Mouse (Mus musculus) hindlimb bud, embryonic 11.5 days (tissue): Measurements from ENCODE around the gene Appl1.

Source experiments
- DNase-seq: peaks from one replicate; pipeline ENCODE4 v3.0.0-alpha.2; 2012; ENCODE audit warnings: low read depth, low spot score; ENCODE audit errors: extremely low spot score

The Appl1 gene

DNA sequence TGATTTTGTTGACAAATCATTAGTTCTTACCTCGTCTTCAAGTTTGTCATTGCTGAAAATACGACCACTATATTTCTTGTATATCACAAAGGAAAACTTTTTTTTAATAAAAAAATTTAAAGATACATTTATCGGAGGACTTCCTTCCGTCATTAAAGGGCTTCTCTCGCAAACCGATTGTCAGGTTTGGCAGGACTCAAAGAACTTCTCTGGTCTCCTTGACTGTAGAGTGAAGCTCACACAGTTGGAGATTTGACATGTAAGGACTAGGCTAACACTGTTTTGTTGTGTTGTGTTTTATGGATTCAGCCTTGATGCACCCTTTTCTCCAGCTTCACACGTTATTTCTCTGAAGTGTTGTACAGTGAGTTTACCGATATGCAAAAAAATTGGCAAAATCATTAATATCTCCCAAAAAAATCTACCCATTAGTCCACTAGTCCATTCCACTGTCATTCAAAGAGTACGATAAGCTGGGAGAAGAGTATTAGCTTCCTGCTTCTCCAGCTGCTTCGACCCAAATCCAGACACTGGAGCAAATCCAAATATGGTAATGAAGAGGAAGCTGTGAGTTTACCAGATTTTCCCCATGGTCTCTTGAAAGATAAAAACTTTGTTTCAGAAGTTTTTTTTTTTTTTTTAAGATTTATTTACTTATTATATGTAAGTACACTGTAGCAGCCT is at the start of gene Appl1:
Gene Appl1, minus strand, starts transcription at position 127 of the 684 bp plus-strand sequence.
- no peak for DNase-seq

DNA sequence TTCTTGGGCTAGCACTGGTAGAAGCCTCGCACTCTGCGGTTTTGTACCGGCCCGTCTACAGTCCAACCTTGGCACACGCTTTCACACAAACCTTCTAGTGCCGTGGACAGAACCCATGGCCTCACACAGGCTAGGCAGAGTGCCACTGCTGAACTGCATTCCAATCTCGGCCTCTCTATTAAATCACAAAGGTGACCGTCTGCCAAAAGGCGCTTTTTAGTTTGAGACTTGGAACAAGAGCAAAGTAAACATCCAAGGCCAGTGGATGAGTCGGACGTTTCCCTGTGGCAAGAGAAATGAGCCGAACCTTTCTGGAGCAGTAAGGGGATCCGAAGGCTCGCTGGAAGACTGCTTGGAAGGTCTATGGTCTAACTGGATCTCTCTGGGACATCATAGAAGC is 48.8 kb upstream of the Appl1 start:
- no peak for DNase-seq

DNA sequence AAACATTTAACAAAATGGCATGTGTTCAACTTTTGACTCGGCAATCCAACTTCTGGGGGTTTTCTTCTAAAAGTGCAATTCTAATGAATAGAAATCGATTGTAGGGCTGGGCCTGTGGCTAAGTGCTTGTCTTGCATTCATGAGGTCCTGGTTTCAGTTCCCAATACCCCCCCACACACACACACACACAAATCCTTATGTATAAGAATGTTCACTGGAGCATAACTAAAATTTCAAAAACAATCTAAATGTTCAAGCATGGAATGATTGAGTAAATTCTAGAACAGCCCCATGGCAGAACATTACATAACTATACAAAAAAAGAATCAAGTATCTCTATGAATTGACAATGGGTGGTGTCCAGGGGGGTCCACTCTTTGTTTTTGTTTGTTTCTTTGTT is 46.9 kb upstream of the Appl1 start:
- DNase-seq = no peak

GRCm38 (mm10) chr14:27013658-27014057 is 42.6 kb upstream of the Appl1 start:
- DNase-seq = no peak

DNA sequence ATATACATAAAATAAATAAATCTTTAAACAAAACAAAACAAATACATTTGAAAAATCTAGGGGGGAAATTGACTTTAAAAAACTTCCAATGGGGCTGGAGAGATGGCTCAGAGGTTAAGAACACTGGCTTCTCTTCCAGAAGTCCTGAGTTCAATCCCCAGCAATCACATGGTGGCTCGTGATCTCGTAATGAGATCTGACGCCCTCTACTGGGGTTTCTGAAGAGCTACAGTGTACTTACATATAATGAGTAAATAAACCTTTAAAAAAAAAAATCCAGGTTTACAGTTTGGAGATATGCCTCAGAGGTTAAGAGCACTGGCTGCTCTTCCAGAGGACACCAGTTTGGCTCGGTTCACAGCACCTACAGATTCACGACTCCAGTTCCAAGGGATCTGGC is 40.5 kb upstream of the Appl1 start:
- no peak for DNase-seq

DNA sequence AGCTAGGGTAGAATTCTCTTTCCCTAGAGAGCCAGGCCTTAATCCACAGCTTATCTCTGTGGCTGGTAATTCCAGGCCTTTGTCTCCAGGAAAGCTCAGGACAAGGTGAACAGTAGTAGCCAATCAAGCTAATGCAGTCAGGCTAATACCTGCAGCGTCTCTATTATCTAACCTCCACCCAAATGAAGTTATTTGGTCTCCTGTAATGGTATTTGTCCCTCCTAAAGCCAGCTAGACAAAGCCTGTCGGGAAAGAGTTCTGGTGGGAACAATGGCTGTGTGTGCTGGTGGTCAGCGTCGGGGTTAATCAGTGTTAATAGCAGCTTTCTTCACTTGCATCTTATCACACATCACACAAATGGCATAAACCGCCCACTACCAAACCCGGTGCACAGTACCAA is 34.9 kb upstream of the Appl1 start:
- no peak for DNase-seq

GRCm38 (mm10) chr14:27004906-27005305 is 33.9 kb upstream of the Appl1 start:
- no peak for DNase-seq

DNA sequence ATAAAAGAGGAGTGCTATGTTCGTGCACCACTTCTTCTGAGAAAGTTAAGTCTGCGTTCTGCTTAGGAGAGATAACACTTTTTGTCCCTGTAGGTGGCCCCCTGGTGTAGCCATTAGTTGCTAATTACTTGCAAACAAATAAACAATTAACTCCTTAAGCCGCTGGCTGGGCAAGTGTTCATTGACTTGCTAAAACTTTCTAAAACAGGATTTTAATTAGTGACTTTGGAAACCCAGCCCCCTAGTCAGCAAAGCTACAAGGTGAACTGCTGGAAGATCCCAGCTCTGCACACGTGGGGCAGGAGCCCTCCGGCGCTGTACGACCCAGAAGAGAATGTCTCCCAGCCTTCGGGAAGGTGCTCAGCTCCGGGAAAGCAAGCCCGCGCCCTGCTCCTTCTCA is 29.4 kb upstream of the Appl1 start:
- no peak for DNase-seq

DNA sequence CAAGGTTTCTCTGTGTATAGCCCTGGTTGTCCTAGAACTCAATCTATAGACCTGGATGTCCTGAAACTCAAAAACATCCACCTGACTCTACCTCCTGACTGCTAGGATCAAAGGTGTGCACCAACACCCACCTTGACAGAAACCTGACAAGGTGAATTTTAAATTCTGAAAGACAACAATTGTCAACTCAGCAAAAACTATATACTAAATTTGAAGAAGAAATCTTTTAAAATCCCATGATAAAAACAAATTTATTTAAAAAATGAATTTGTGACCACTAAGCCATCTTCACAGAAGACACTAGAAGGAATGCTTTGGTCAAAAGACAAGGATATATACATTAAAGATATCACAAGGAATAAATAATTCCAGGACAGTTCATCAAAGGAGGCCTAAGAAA is 25.2 kb upstream of the Appl1 start:
- DNase-seq = no peak

DNA sequence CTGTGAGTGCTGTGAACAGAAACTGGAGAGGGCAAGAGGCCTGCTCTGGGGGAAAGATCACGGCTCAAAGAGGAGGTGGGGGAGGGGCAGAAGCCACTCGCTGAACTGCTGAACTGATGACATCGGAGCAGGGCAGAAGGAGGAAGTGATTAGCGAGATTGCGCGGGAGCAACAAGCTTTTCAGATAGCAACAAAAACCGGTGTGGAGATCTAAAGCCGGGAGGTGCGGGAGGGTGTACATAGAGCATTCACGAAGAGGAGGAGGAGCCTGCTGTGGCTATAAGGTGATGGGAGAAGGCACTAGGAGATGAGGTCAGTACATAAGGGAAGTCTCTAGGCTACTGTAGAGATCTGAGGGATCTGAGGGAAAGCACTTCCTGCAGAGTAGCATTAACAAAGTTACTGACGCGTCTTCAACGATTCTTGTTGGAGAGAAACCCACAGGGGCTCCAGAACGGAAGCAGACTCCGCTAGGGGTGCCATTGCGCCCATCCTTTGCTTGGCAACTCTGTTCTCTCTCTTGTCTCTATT is 23.2 kb upstream of the Appl1 start, which contains the start of gene Hesx1:
Gene Hesx1, plus strand, starts transcription at position 206 of the 531 bp plus-strand sequence.
- DNase-seq = no peak

- no peak for DNase-seq
These were observed 22.4 kb upstream of the Appl1 start for GRCm38 (mm10) chr14:26993427-26993826.

GRCm38 (mm10) chr14:26991622-26992021 is 20.6 kb upstream of the Appl1 start:
- no peak for DNase-seq

DNA sequence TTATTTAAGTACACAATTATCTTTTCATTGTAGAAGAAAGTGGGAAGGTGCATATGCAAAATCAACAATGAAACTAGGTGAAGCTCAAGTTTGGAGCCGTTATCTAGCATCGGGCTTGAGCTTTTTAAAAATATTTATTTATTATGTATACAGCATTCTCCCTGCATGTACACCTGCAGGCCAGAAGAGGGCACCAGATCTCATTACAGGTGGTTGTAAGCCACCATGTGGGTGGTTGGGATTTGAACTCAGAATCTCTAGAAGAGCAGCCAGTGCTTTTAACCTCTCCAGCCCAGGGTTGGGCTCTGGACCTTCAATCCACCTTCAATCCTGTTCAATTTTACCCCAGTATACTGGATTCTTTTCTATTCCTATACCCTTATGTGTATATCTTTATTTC is 17.7 kb upstream of the Appl1 start:
- DNase-seq = no peak

GRCm38 (mm10) chr14:26982150-26982530 is 11.1 kb upstream of the Appl1 start:
- DNase-seq = no peak

DNA sequence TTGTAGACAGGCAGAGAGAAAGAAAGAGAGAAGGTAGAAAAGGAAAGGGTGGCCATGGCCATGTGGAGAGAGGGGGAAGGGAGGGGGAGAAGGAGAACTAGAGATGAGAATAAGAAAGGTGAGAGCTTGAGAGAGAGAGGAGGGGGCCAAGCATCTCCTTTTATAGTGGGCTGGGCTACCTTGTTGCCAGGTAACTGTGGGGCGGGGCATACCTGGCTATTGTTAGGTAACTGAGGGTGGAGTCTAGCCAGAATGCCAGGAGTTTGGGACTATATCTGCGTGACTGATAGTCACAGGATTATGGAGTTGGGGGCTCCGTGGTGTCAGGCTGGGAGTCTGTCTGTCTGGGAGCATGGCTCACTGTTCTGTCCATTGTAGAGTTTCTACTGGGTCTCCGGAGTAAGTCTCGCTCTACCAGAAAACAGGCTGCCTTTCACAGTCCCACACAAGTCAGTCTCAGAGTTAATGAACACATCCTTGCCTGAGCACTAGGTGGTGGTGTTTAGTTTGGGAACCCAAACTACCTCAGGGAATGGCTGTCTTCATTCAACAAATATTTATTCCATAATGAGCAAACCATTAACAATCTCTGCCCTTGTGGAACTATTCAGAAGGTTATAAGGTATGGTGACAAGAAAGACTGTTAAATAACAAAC is 10.6 kb upstream of the Appl1 start:
- DNase-seq = no peak

DNA sequence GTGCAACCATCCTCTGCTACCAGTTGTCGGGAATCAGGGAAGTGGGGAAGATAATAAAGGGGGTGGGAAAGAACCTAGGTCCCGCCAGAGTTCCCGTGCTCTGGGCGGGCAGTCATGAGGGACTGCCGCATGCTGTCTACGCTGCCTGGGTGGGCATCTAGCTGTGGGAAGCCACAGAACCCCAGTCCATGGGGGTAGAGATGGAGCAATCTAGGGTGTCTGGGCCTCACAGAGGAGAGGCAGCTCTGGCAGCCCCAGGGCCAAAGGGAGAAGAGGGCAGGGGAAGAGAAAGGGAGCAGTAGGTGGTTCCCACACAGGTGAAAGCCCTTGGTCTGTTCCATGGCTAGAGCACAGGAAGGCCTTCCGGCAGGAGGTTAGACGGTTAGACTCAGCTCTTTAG is 10.0 kb upstream of the Appl1 start:
- no peak for DNase-seq

DNA sequence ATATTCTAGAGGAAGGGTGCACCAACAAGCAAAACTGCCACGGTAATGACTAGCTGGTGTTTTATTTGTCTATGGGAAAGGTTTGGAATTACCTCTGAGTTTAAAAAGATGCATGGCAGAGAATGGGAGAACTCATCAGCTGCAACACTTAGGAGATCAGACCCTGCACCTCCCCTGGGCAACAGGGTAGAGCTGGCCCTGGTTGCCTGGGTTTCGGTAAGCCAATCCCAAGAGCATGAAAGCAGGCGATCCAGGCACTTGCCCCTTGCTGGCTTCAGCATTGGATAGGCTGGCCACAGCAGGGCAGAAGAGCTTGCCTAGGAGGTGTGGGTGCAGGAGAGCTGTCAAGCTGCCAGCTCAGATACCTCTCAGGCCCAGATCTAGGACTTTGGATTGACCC is 8.8 kb upstream of the Appl1 start:
- DNase-seq = no peak

DNA sequence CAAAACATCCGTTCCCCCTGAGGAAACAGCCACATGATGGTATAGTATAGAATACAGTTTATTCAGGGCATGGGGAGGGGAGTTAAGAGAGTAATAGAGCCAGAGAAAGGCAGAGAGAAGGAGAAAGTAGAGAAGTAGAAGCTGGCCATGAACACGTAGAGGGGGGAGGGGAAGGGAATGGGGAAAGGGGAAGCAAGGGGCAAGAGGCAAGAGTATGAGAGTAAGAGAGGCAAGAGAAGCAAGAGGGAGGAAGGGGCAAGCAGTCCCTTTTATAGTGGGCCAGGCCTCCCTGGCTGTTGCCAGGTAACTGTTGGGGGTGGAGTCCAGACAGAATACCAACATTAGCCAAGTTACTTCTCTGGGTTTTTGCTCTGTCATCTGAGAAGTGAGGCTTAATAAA is 6.5 kb upstream of the Appl1 start:
- DNase-seq = no peak

- no peak for DNase-seq
These were observed 5.2 kb upstream of the Appl1 start for GRCm38 (mm10) chr14:26976212-26976611.

DNA sequence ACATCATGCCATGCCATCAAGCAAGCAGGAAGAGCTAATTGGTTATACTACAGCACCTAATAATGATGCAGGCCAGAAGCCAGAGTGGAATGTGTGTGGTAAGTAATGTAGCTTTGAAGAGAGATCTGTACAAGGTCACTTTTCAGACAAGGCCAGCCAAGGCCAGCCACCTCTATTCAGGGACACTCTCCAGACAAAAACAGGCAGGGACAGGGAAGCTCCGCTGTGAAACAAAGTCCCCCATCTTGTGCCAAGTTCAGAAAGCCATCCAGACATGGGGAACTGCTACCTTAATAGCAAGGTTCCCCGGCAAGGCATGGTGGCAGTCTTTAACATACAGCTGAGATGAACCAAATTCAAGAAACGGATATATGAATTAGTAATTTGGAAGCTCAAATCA is 4.5 kb upstream of the Appl1 start:
- no peak for DNase-seq

DNA sequence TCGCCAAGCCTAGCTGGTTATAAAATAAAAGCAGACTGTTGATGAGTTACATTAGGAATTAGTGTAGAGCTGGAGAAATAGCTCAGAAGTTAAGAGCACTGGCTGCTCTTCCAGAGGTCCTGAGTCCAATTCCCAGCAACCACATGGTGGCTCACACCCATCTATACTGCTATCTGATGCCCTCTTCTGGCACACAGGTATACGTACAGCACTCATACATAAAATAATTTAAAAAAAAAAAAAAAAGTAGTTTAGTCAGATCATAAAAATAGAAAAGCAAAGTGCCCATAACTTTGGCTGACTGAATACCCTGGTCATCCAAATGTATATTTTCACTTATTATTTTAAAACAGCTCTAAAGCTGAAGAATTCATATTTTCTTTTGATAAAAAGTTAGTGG is 2.1 kb upstream of the Appl1 start:
- no peak for DNase-seq

- DNase-seq = peak; percentile 79
These were observed 546 bp downstream of the Appl1 start for GRCm38 (mm10) chr14:26970439-26970932.
